Mouse (Mus musculus) megakaryocyte, embryonic 14.5 days (primary cell): Measurements from ENCODE around the gene Fars2.

Experiments
- FLI1 ChIP-seq: IDR thresholded peaks from 2 replicates; pipeline ENCODE4 v1.6.1; 2012; ENCODE audit warnings: low read length, inconsistent platforms, mixed read lengths
- GATA1 ChIP-seq: IDR thresholded peaks from 3 replicates; pipeline ENCODE4 v1.6.1; 2012; ENCODE audit warnings: mixed read lengths, low read length, inconsistent platforms, borderline replicate concordance

GRCm38 (mm10) chr13:36174101-36174500, 56.9 kb downstream of the Fars2 start:
- TF ChIP-seq FLI1: no peak
- TF ChIP-seq GATA1: no peak
